Mouse (Mus musculus) retina, embryonic 14.5 days (tissue): ENCODE results near the gene Fut2.

ENCODE experiments used
- DNase-seq: peaks from one replicate; pipeline ENCODE4 v3.0.0-alpha.2; 2015; ENCODE audit warnings: low spot score

The Fut2 gene

DNA sequence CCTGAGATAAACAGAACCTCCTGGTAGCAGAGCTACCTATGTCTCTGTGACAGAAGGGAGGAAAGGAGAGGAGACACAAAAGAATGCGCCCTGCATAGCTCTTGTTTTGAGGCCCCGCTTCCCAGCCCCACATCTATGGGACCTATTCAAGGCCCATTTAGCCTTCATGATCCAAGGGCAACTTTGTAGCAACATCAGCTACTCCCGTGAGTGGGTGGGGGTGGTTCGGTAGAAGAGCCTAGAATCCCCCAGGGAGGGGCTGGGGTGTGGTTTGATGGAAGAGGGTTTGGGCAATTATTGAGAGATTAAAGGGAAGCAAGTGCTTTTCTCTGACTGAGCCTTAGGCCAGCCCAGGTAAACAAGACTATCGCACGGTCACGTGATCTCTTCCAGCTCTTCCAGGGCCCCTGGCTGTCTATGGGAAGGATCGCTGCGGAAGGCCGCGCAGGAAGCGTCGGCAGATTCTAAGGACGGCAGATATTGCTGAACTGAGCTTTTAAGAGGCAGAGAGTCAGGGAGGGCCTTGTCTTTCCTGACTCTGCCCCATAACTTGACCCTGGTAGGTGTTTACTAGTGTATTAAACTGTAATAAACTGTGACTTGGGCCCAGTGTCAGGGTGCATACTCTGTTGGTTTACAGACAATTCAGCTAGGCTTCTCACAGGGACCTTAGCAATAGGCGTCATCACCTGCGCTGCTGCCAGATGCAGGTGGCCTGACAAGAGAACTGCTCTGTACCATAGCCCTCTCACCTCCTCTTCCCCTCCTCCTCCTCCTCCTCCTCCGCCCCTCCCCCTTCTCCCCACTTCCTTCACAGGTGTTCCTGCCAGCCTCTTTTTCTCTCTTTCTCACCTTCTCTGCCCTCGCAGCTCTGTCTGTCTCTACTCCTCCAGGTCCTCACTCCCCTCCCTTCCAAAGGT is 67.0 kb downstream of the Fut2 start:
- DNase-seq, result no peak
